Mouse (Mus musculus): ENCODE results near the gene Prkch.

Prkch gene

GRCm38 (mm10) chr12:73687077-73688035 lies 102.8 kb downstream of the Prkch start:
- DNase-seq, result peak; percentile 26

GRCm38 (mm10) chr12:73692321-73692720 lies 107.7 kb downstream of the Prkch start:
- DNase-seq, result no peak

- DNase-seq, result peak; percentile 69
Measured at GRCm38 (mm10) chr12:73693347-73693746, 108.8 kb downstream of the Prkch start.

DNA sequence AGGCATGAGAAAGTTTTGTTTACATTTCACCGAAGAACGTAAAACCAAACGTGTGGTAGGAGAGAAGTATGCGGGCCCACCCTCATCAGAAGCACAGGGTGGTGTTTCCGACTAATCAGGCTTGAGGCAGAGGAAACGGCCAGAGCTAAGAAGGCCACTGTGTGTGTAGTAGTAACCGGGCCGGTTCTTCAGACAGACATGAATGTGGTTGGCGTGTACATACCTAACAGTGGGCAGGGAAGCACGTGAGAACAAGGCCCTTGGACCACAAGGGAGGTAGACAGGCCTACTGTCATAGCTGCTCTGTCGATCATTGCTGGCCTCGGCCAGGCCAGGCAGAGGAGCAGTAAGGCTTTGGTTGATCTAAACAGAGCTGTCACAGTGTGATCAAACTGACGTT lies 110.1 kb downstream of the Prkch start:
- DNase-seq, result no peak

DNA sequence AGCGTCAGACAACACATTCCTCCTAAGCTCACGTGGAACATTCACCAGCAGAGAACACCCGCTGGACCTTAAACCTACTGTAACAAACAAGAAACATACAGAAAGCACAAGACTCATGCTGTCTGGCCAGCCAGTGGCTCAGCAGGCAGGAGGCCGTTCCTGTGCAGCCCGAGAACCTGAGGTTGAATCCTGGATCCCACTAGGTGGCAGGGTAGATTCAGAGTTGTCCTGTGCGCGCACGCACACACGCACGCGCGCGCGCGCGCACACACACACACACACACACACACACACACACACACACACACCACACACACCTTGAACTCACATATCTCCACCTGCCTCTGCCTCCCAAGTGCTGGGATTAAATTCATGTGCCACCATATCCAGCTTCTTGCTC lies 110.5 kb downstream of the Prkch start:
- DNase-seq, result no peak

DNA sequence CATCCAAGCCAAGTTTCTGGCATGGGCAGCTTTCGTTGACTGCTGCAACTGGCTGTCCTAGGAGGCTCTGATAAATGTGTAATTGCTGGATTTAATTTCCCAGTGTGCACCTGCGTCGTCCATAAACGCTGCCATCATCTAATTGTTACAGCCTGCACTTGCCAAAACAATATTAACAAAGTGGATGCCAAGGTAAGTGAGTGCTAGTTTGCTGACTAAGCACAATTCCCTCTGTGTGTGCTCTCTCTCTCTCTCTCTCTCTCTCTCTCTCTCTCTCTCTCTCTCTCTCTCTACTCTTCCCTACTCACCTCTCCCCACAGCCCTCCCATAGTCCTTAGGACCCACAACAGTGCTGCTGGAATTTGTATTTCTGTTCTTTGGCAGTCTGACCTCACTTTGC lies 111.5 kb downstream of the Prkch start:
- DNase-seq, result no peak

GRCm38 (mm10) chr12:73696946-73697345 lies 112.3 kb downstream of the Prkch start:
- DNase-seq, result no peak

- DNase-seq, result no peak
Measured at GRCm38 (mm10) chr12:73698436-73698835, 113.8 kb downstream of the Prkch start.

GRCm38 (mm10) chr12:73698841-73699240 lies 114.2 kb downstream of the Prkch start:
- no peak for DNase-seq

DNA sequence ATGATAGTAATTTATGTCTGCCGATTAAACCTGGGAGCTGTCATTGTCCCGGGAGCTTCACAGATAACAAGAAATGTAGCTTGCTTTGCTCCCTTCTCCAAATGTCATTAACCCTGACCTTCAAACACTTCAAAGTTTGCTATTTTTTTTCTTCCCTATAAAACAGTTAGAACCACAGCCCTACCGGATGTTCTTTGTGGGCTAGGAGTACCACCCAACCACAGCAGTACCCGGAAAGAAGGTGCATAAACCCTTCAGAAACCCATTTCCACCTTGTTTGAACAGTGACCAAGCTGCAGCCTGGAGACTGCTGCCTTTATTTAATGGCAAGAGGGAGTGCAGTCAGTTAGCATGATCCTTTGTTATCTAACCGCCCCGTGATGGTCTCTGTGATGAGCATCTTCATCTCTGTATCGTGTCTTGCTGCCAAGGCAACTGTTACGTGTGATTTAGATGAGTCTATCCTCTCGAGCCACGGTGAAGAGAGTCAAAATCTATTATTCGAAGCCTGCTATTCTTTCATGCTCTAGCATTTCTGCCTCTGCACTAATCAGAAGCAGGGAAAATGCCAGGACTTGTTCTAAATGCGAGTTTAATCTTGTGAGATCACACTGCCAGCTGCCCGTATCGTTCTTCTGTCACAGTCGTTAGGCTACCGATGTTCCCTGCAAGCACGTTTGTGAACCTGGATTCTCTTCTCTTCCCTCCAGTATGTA lies 115.0 kb downstream of the Prkch start:
- DNase-seq, result no peak

GRCm38 (mm10) chr12:73700544-73701069 lies 116.0 kb downstream of the Prkch start:
- DNase-seq, result peak; percentile 24

DNA sequence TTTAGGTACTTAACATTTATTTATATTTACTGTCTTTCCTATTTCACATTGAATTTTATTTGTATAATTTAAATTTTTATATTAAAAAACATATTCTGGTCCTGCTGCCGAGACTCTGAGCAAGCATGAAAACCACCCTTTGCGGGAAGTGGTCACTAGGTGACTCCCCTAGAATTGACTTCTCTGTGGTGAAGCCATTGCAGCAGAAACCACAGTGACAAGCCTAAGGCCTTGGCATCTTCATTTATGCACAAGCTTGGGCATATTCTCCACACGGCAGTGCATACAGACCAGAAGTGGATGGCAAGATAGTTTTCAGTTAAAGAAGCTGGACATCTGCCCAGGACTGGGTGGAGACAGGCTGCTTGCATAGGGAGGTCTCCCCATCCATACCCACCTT lies 117.4 kb downstream of the Prkch start:
- DNase-seq, result no peak

- DNase-seq, result no peak
Measured at GRCm38 (mm10) chr12:73704382-73704781, 119.8 kb downstream of the Prkch start.

GRCm38 (mm10) chr12:73705097-73705690 lies 120.6 kb downstream of the Prkch start:
- peak; percentile 76 for DNase-seq

- DNase-seq, result no peak
Measured at GRCm38 (mm10) chr12:73708498-73708897, 123.9 kb downstream of the Prkch start.

- DNase-seq, result peak; percentile 40
Measured at GRCm38 (mm10) chr12:73708920-73709319, 124.3 kb downstream of the Prkch start.

DNA sequence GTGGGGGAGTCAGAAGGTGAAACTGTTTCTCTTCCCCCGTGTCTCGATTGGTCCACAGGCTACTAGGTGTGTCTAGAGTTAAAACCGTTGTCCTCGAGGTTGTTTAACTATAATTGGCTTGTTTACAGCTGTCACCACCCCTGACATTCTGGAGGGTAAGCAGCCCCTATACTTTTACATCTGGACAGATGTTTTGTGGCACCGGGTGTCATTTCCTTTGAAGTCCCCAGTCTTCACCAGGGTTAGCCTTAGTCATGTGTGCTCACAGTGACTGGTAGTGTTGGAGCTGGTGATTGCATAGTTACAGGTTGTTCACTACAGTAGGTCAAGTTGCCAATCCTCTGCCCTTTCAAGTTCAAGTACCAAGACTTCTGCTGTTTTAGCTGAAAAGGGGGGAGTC lies 126.2 kb downstream of the Prkch start:
- no peak for DNase-seq

GRCm38 (mm10) chr12:73712122-73712521 lies 127.5 kb downstream of the Prkch start:
- DNase-seq, result no peak

- no peak for DNase-seq
Measured at GRCm38 (mm10) chr12:73714589-73714988, 130.0 kb downstream of the Prkch start.

GRCm38 (mm10) chr12:73715331-73715730 lies 130.7 kb downstream of the Prkch start:
- DNase-seq, result no peak

DNA sequence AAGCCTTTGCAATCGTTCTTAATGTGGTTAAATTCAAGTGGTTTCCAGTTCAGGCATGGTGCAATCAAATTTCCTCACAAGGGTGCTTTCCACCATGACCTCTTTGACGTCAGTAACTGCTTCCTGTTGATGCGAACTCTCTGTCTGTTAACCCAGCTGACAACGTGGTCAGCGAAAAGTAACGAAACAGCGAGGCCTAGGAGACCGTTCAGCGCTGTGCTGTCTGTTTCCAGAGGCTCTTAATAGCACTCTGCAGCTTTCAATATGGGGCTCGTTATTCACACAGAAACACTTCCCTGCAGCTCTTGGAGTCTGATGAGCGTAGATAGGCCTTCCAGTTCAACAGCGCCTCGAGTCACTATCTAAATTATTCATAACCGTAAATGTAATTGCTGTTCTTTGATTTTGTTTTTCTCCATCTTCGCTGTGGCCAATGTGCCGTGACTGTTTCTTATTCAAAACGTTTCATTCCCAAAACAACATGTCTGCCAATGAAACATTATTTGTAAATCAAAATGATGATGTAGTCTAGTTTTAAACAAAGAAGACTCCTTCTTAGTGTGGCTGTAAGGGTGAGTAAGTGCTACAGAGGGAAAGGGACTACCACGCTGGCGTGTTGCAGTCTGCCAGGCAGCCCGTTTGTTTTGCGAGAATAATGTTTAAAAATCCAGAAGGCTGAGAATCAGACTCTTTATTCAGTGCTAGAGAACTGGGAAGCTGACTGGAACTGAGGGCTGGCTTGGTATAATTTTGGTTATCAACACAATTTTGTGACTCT lies 131.5 kb downstream of the Prkch start:
- no peak for DNase-seq

- DNase-seq, result no peak
Measured at GRCm38 (mm10) chr12:73718036-73718435, 133.4 kb downstream of the Prkch start.

DNA sequence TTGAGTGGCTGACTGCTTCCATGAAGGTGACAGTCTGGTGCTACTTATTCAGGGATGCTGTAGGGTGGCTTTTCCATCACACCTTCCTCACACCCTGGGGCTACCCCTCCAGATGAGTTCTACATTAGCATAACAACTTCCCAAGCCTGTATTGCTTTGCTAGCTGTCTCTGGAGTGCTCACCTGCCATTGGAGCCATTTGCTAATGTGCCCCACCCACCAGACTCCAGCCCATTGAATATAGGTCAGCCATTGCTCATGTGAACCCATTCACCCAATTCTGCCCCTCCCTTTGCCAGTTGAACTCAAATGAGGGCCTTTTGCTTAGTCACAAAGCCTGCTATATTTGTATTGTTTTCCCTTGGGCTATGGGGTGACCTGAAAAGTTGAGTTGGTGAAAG lies 135.2 kb downstream of the Prkch start:
- DNase-seq, result no peak

All from right cerebral cortex, postnatal 4 days (tissue).